Comparison of ENCODE assay signal across 25 mouse cellular contexts in the genomic region with DNA sequence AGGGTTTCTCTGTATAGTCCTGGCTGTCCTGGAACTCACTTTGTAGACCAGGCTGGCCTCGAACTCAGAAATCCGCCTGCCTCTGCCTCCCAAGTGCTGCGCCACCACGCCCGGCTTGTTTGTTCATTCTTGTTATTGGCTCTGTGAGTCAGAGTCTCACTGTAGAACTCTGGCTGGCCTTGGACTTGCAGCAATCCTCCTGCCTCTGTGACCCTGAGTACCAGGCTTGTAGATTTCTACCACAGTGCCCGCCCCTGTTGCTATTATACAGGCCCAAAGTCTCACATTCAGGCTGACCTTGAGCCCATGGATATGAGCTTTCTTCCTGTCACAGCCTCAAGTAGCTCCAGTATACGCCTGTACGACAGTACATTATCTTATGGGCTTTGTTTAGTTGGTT. TPM values are rescaled to one million over a fixed set of nuclear protein-coding genes. Genes with fewer than 3 reads are reported as not detected.
DNase-seq lines count a peak whose midpoint lies in the region; ATAC-seq and TF ChIP-seq lines count a peak whose summit lies in the region.
"Had no signal": no experiment of that assay in that cellular context is flagged by ENCODE, and none has a peak within 500 bp of the region (broad histone marks: within the 10 kb centered on the region; RNA-seq: fewer than 3 reads in every experiment).

No protein-coding gene starts in this region.

- H3K4me1 ChIP-seq in heart, embryonic 10.5 days: peaks cover 22% of the 10 kb centered on the region
- H3K4me1 ChIP-seq in heart, postnatal 0 days (ENCODE audit: control insufficient read depth, insufficient read depth): peaks cover 22% of the 10 kb centered on the region
- H3K4me1 ChIP-seq in lung, postnatal 0 days (ENCODE audit: insufficient read depth, low read depth, low read length): peaks cover 7% of the 10 kb centered on the region
- H3K4me1 ChIP-seq: embryonic facial prominence, embryonic 10.5 days; hindbrain, embryonic 10.5 days; midbrain, embryonic 10.5 days; neural tube, embryonic 13.5 days had no signal

- no peak for TF ChIP-seq CTCF in heart, postnatal 0 days (IDR thresholded peaks at IDR 0.05; ENCODE audit: low read depth)
- no peak for TF ChIP-seq CTCF in lung, postnatal 0 days (IDR thresholded peaks at IDR 0.05)

- 0 out of 2 replicates have a peak overlapping the region, but pooled peaks have one; percentile 84 for H3K27ac ChIP-seq in heart, embryonic 10.5 days
- H3K27ac ChIP-seq in heart, postnatal 0 days (ENCODE audit: low read depth): peak overlapping the region; percentile 92
- 0 out of 2 replicates have a peak overlapping the region, but pooled peaks have one; percentile 29 for H3K27ac ChIP-seq in lung, postnatal 0 days (ENCODE audit: low read length)
- peak overlapping the region; percentile 91 for H3K27ac ChIP-seq in macrophage
- H3K27ac ChIP-seq: embryonic facial prominence, embryonic 10.5 days; hindbrain, embryonic 10.5 days; midbrain, embryonic 10.5 days had no signal

- intact Hi-C loops in heart, postnatal 10 days (cut with DNase I): no loop called here
- intact Hi-C loops in heart, postnatal 25 days (cut with DNase I): loop anchor here (2.0 kb wide), 1 partner anchor 24 kb away; no protein-coding TSS in a partner anchor

- H3K9me3 ChIP-seq in heart, embryonic 10.5 days: no peaks in the 10 kb centered on the region
- no peaks in the 10 kb centered on the region for H3K9me3 ChIP-seq in heart, postnatal 0 days (replicated peaks; ENCODE audit: control insufficient read depth, low read length)
- H3K9me3 ChIP-seq in lung, postnatal 0 days (ENCODE audit: low read length): no peaks in the 10 kb centered on the region
- H3K9me3 ChIP-seq: embryonic facial prominence, embryonic 10.5 days; forebrain, embryonic 15.5 days; hindbrain, embryonic 10.5 days; lung, embryonic 15.5 days; midbrain, embryonic 10.5 days; neural tube, embryonic 13.5 days; stomach, embryonic 15.5 days had no signal

- no peaks in the 10 kb centered on the region for H3K79me2 ChIP-seq in macrophage (ENCODE audit: inconsistent target)

- no peak overlapping the region for H3K4me3 ChIP-seq in heart, embryonic 10.5 days
- H3K4me3 ChIP-seq in heart, postnatal 0 days (ENCODE audit: low read depth, low read length): no peak overlapping the region
- no peak overlapping the region for H3K4me3 ChIP-seq in lung, postnatal 0 days (ENCODE audit: low read depth, low read length)
- no peak overlapping the region for H3K4me3 ChIP-seq in macrophage (ENCODE audit: inconsistent target)
- H3K4me3 ChIP-seq: embryonic facial prominence, embryonic 10.5 days; forebrain, embryonic 15.5 days; hindbrain, embryonic 10.5 days; left cerebral cortex, adult 2 months; lung, embryonic 15.5 days; midbrain, embryonic 10.5 days; myocyte; neural tube, embryonic 13.5 days; stomach, embryonic 15.5 days had no signal

- WGBS in heart, embryonic 10.5 days: 93% methylated on average over 8 of the region's 8 CpGs
- 91% methylated on average over 8 of the region's 8 CpGs for whole genome bisulfite sequencing in heart, postnatal 0 days
- 90% methylated on average over 8 of the region's 8 CpGs for WGBS in lung, postnatal 0 days
- 100% methylated on average over 7 of the region's 8 CpGs for WGBS in macrophage (ENCODE audit: missing documents)

- no peaks in the 10 kb centered on the region for H3K27me3 ChIP-seq in heart, embryonic 10.5 days (ENCODE audit: insufficient read depth, poor library complexity, severe bottlenecking)
- no peaks in the 10 kb centered on the region for H3K27me3 ChIP-seq in heart, postnatal 0 days (ENCODE audit: control insufficient read depth, insufficient read depth, low read length)
- no peaks in the 10 kb centered on the region for H3K27me3 ChIP-seq in lung, postnatal 0 days (replicated peaks; ENCODE audit: insufficient read depth, low read length)
- H3K27me3 ChIP-seq: forebrain, embryonic 15.5 days; lung, embryonic 15.5 days; neural tube, embryonic 13.5 days; stomach, embryonic 15.5 days had no signal

- H3K9ac ChIP-seq in heart, postnatal 0 days (replicated peaks; ENCODE audit: low read depth, low read length): no peak overlapping the region
- no peak overlapping the region for H3K9ac ChIP-seq in lung, postnatal 0 days (replicated peaks; ENCODE audit: low read depth)
- H3K9ac ChIP-seq: forebrain, embryonic 15.5 days; lung, embryonic 15.5 days; neural tube, embryonic 13.5 days; stomach, embryonic 15.5 days had no signal

- no peaks in the 10 kb centered on the region for H3K36me3 ChIP-seq in heart, embryonic 10.5 days
- no peaks in the 10 kb centered on the region for H3K36me3 ChIP-seq in heart, postnatal 0 days (replicated peaks; ENCODE audit: control insufficient read depth, insufficient read depth, low read length)
- no peaks in the 10 kb centered on the region for H3K36me3 ChIP-seq in lung, postnatal 0 days (ENCODE audit: insufficient read depth, low read length)
- H3K36me3 ChIP-seq in macrophage (ENCODE audit: inconsistent target): no peaks in the 10 kb centered on the region
- H3K36me3 ChIP-seq: embryonic facial prominence, embryonic 10.5 days; forebrain, embryonic 15.5 days; hindbrain, embryonic 10.5 days; lung, embryonic 15.5 days; midbrain, embryonic 10.5 days; neural tube, embryonic 13.5 days; stomach, embryonic 15.5 days had no signal

- no peak overlapping the region for H3K4me2 ChIP-seq in heart, postnatal 0 days (ENCODE audit: low read depth, low read length)
- H3K4me2 ChIP-seq in lung, postnatal 0 days (replicated peaks; ENCODE audit: low read depth, low read length): no peak overlapping the region
- H3K4me2 ChIP-seq: lung, embryonic 15.5 days; neural tube, embryonic 13.5 days; stomach, embryonic 15.5 days had no signal

- no peak for ATAC-seq in heart, postnatal 0 days (ENCODE audit: insufficient read depth, low read depth)
- no peak for ATAC-seq in lung, postnatal 0 days

- no peak for TF ChIP-seq EP300 in heart, postnatal 0 days (IDR thresholded peaks at IDR 0.05; ENCODE audit: low read depth)
- TF ChIP-seq EP300 in lung, postnatal 0 days (IDR thresholded peaks at IDR 0.05): no peak

- no peak for DNase-seq in heart, embryonic 10.5 days (ENCODE audit: low spot score)
- no peak for DNase-seq in heart, postnatal 10 days
- DNase-seq in heart, postnatal 0 days (ENCODE audit: low spot score): no peak
- no peak for DNase-seq in heart, postnatal 25 days (ENCODE audit: low spot score)
- DNase-seq in lung, postnatal 0 days (ENCODE audit: low spot score): no peak
- no peak for DNase-seq in lung, adult 18-20 months
- no peak for DNase-seq in adipocyte (ENCODE audit: low spot score)
- DNase-seq: adrenal gland, postnatal 25 days; gastrocnemius, postnatal 14 days; kidney, postnatal 4 days; layer of hippocampus, adult 9-11 months; liver; retina, postnatal 1 day; thymus, postnatal 25 days had no signal

RNA-seq across cellular contexts. Expression of a gene that starts 8.5 kb away (rescaled TPM):
- 19.8 and 23.4 TPM in 2 replicates for polyA plus RNA-seq in heart, embryonic 10.5 days (2016; fragmentation: Nextera tagmentation; extraction: Ambion mirVana)
- total RNA-seq in heart, postnatal 10 days (2021): 10 to 100 TPM; 15.9 to 19.4 TPM
- total RNA-seq in heart, postnatal 0 days (2014; rRNA removed; ENCODE audit: low replicate concordance): 0.15 and 3.0 TPM in 2 replicates
- 8.4 and 10.0 TPM in 2 replicates for polyA plus RNA-seq in heart, postnatal 0 days (2015; fragmentation: Nextera tagmentation; extraction: Ambion mirVana)
- 10 to 100 TPM in 1 of 2 experiments, 1 to 10 TPM in 1; 7.6 to 10.1 TPM for total RNA-seq in heart, postnatal 25 days (2021)
- polyA plus RNA-seq in lung, postnatal 0 days (2015; fragmentation: Nextera tagmentation; extraction: Ambion mirVana): 5.7 and 6.1 TPM in 2 replicates
- total RNA-seq in macrophage (2018; cell fraction: chromatin; rRNA removed): 1 to 10 TPM in 4 of 26 experiments, under 1 TPM in 3, not detected in 19; 0.82 to 1.6 (median 1.3) TPM
- total RNA-seq in macrophage (2018; cell fraction: cytosol; rRNA removed): 1 to 10 TPM; 1.2 to 3.9 (median 2.3) TPM
- 1 to 10 TPM in 10 of 26 experiments, under 1 TPM in 8, not detected in 8; 0.70 to 2.0 (median 1.1) TPM for total RNA-seq in macrophage (2018; cell fraction: nucleus; rRNA removed)
- 1.1 to 6.6 TPM (median 2.6 TPM) in 3 replicates for polyA plus RNA-seq in macrophage (2018)

RNA-seq across cellular contexts. Expression of a gene that starts 22.3 kb away (rescaled TPM):
- 12.8 and 14.1 TPM in 2 replicates for polyA plus RNA-seq in heart, embryonic 10.5 days (2016; fragmentation: Nextera tagmentation; extraction: Ambion mirVana)
- total RNA-seq in heart, postnatal 10 days (2021): 10 to 100 TPM; 69.7 to 82.8 TPM
- 21.9 and 32.9 TPM in 2 replicates for total RNA-seq in heart, postnatal 0 days (2014; rRNA removed; ENCODE audit: low replicate concordance)
- polyA plus RNA-seq in heart, postnatal 0 days (2015; fragmentation: Nextera tagmentation; extraction: Ambion mirVana): 17.7 and 21.3 TPM in 2 replicates
- 10 to 100 TPM; 48.2 to 62.5 TPM for total RNA-seq in heart, postnatal 25 days (2021)
- 65.3 and 74.1 TPM in 2 replicates for polyA plus RNA-seq in lung, postnatal 0 days (2015; fragmentation: Nextera tagmentation; extraction: Ambion mirVana)
- total RNA-seq in macrophage (2018; cell fraction: chromatin; rRNA removed): 10 to 100 TPM in 16 of 26 experiments, 1 to 10 TPM in 10; 4.1 to 68.4 (median 11.7) TPM
- 10 to 100 TPM in 25 of 26 experiments, 1 to 10 TPM in 1; 7.5 to 87.4 (median 24.8) TPM for total RNA-seq in macrophage (2018; cell fraction: cytosol; rRNA removed)
- total RNA-seq in macrophage (2018; cell fraction: nucleus; rRNA removed): 10 to 100 TPM; 12.5 to 98.5 (median 28.2) TPM
- 3.1 to 17.3 TPM (median 5.7 TPM) in 3 replicates for polyA plus RNA-seq in macrophage (2018)
- total RNA-seq: MEL had no signal

RNA-seq across cellular contexts. Expression of a gene that starts 56.7 kb away (rescaled TPM):
- polyA plus RNA-seq in heart, embryonic 10.5 days (2016; fragmentation: Nextera tagmentation; extraction: Ambion mirVana): 129 and 131 TPM in 2 replicates
- 10 to 100 TPM; 62.3 to 66.6 TPM for total RNA-seq in heart, postnatal 10 days (2021)
- 36.1 and 46.5 TPM in 2 replicates for total RNA-seq in heart, postnatal 0 days (2014; rRNA removed; ENCODE audit: low replicate concordance)
- polyA plus RNA-seq in heart, postnatal 0 days (2015; fragmentation: Nextera tagmentation; extraction: Ambion mirVana): 82.8 and 83.4 TPM in 2 replicates
- 10 to 100 TPM; 44.0 to 46.1 TPM for total RNA-seq in heart, postnatal 25 days (2021)
- 65.3 and 68.2 TPM in 2 replicates for polyA plus RNA-seq in lung, postnatal 0 days (2015; fragmentation: Nextera tagmentation; extraction: Ambion mirVana)
- 10 to 100 TPM; 43.3 to 86.7 (median 64.3) TPM for total RNA-seq in macrophage (2018; cell fraction: chromatin; rRNA removed)
- 10 to 100 TPM; 37.3 to 55.1 (median 46.4) TPM for total RNA-seq in macrophage (2018; cell fraction: cytosol; rRNA removed)
- total RNA-seq in macrophage (2018; cell fraction: nucleus; rRNA removed): 10 to 100 TPM; 37.9 to 68.9 (median 48.9) TPM
- 43.7 to 76.1 TPM (median 50.7 TPM) in 3 replicates for polyA plus RNA-seq in macrophage (2018)

Comparison
In these comparisons a context has a peak if more than half of its experiments do, and no peak if none do; other contexts are left out.
1. H3K27ac ChIP-seq: peak in every context shown above with its lines; median percentile 92 in heart, postnatal 0 days; 91 in macrophage; 84 in heart, embryonic 10.5 days; 29 in lung, postnatal 0 days.